Mouse (Mus musculus) MEL (cell line): Measurements from ENCODE around the gene Zfp609. TPM values are rescaled to one million over a fixed set of nuclear protein-coding genes. Genes with fewer than 3 reads are reported as not detected.

Experiments
- DNase-seq: peaks from one replicate; pipeline ENCODE4 v3.0.0; 2011; ENCODE audit warnings: low read depth, low spot score
- H3K27ac ChIP-seq: 2 replicates; pipeline ENCODE4 v1.5.1; 2012; ENCODE audit warnings: low read depth, mild to moderate bottlenecking, control low read depth, low read length, moderate library complexity; ENCODE audit not compliant: control insufficient read depth
- H3K27me3 ChIP-seq, 2 experiments: fragments of 150-350 bp in 1 of 2; sonication (generic) in 1 of 2; 2 replicates each; pipeline ENCODE4 v1.6.1; 2012; ENCODE audit warnings: low read length in 2 of 2, mild to moderate bottlenecking in 2 of 2, improper control_type of control experiment in 1 of 2, moderate library complexity in 1 of 2; ENCODE audit not compliant: insufficient read depth in 2 of 2, control insufficient read depth in 1 of 2
- H3K36me3 ChIP-seq, 2 experiments: 2 replicates each; pipeline ENCODE4 v1.6.1; 2012 to 2014; ENCODE audit warnings: low read length in 2 of 2, improper control_type of control experiment in 1 of 2, inconsistent platforms in 1 of 2, mild to moderate bottlenecking in 1 of 2; ENCODE audit not compliant: insufficient read depth in 2 of 2, control insufficient read depth in 1 of 2
- H3K4me1 ChIP-seq, 2 experiments: fragments of 150-350 bp in 1 of 2; sonication (generic) in 1 of 2; 2 replicates each; pipeline ENCODE4 v1.6.1; 2012; ENCODE audit warnings: low read length in 2 of 2, improper control_type of control experiment in 1 of 2, mild to moderate bottlenecking in 1 of 2; ENCODE audit not compliant: insufficient read depth in 2 of 2, control insufficient read depth in 1 of 2
- H3K4me3 ChIP-seq, 2 experiments: fragments of 150-350 bp in 1 of 2; sonication (generic) in 1 of 2; 2 replicates each; pipeline ENCODE4 v1.5.1; 2012; ENCODE audit warnings: low read depth in 2 of 2, low read length in 2 of 2, mild to moderate bottlenecking in 2 of 2, moderate library complexity in 2 of 2, control low read depth in 1 of 2, improper control_type of control experiment in 1 of 2; ENCODE audit not compliant: control insufficient read depth in 1 of 2, insufficient read depth in 1 of 2
- H3K79me2 ChIP-seq: 2 replicates; pipeline ENCODE4 v1.6.1; 2012; ENCODE audit warnings: mild to moderate bottlenecking, low read length, moderate library complexity; ENCODE audit not compliant: control insufficient read depth, poor library complexity, insufficient read depth
- H3K9ac ChIP-seq: 2 replicates; pipeline ENCODE4 v1.6.1; 2012; ENCODE audit warnings: low read depth, mild to moderate bottlenecking, control low read depth, low read length, moderate library complexity; ENCODE audit not compliant: control insufficient read depth, poor library complexity, severe bottlenecking
- H3K9me3 ChIP-seq: fragments of 150-350 bp; sonication (generic); replicated peaks from 2 replicates; pipeline ENCODE4 v1.6.1; 2012; ENCODE audit warnings: mild to moderate bottlenecking, low read length, improper control_type of control experiment, moderate library complexity; ENCODE audit not compliant: insufficient read depth
- CTCF ChIP-seq, 3 experiments: IDR thresholded peaks in 2 of 3; conservative IDR thresholded peaks in 1 of 3; 2 replicates each; pipeline ENCODE4 v1.5.1; 2011 to 2012; ENCODE audit warnings: low read length in 3 of 3, low read depth in 2 of 3, mild to moderate bottlenecking in 2 of 3, improper control_type of control experiment in 1 of 3, inconsistent platforms in 1 of 3, mixed read lengths in 1 of 3, moderate library complexity in 1 of 3; ENCODE audit not compliant: control insufficient read depth in 1 of 3, insufficient read depth in 1 of 3, poor library complexity in 1 of 3, severe bottlenecking in 1 of 3
- E2F4 ChIP-seq: IDR thresholded peaks from 2 replicates; pipeline ENCODE4 v1.6.1; 2011; ENCODE audit warnings: low read depth, low read length, improper control_type of control experiment, borderline replicate concordance
- EP300 ChIP-seq, 2 experiments: IDR thresholded peaks; 2 replicates each; pipeline ENCODE4 v1.6.1; 2011; ENCODE audit warnings: improper control_type of control experiment in 2 of 2, low read length in 2 of 2, low read depth in 1 of 2, mild to moderate bottlenecking in 1 of 2
- HCFC1 ChIP-seq: IDR thresholded peaks from 2 replicates; pipeline ENCODE4 v1.6.1; 2012; ENCODE audit warnings: low read depth, mild to moderate bottlenecking, inconsistent platforms, low read length, improper control_type of control experiment, moderate library complexity
- JUND ChIP-seq: IDR thresholded peaks from 2 replicates; pipeline ENCODE4 v1.6.1; 2011; ENCODE audit warnings: low read depth, mild to moderate bottlenecking, improper control_type of control experiment, low read length
- KAT2A ChIP-seq: conservative IDR thresholded peaks from 2 replicates; pipeline ENCODE4 v1.6.1; 2012; ENCODE audit warnings: low read depth, low read length, improper control_type of control experiment, inconsistent platforms
- MXI1 ChIP-seq: IDR thresholded peaks from 2 replicates; pipeline ENCODE4 v1.6.1; 2011; ENCODE audit warnings: mild to moderate bottlenecking, low read depth, low read length, improper control_type of control experiment
- MYC ChIP-seq: IDR thresholded peaks from 2 replicates; pipeline ENCODE4 v1.6.1; 2011; ENCODE audit warnings: low read depth, mild to moderate bottlenecking, low read length, improper control_type of control experiment, moderate library complexity
- NRF1 ChIP-seq: IDR thresholded peaks from 2 replicates; pipeline ENCODE4 v1.6.1; 2014; ENCODE audit warnings: low read depth, mild to moderate bottlenecking, inconsistent platforms, low read length, improper control_type of control experiment, moderate library complexity; ENCODE audit not compliant: poor library complexity, insufficient read depth, severe bottlenecking
- POLR2AphosphoS5 ChIP-seq: IDR thresholded peaks from 2 replicates; pipeline ENCODE4 v1.6.1; 2012; ENCODE audit warnings: low read depth, borderline replicate concordance, mild to moderate bottlenecking, inconsistent platforms, low read length, moderate library complexity, mixed read lengths
- RAD21 ChIP-seq: IDR thresholded peaks from 2 replicates; pipeline ENCODE4 v1.6.1; 2011; ENCODE audit warnings: mild to moderate bottlenecking, low read depth, low read length, improper control_type of control experiment
- RCOR1 ChIP-seq: IDR thresholded peaks from 2 replicates; pipeline ENCODE4 v1.6.1; 2012; ENCODE audit warnings: low read depth, mild to moderate bottlenecking, inconsistent platforms, low read length, improper control_type of control experiment
- SIN3A ChIP-seq: IDR thresholded peaks from 2 replicates; pipeline ENCODE4 v1.6.1; 2012; ENCODE audit warnings: low read length, improper control_type of control experiment, inconsistent platforms
- SMC3 ChIP-seq: IDR thresholded peaks from 2 replicates; pipeline ENCODE4 v1.6.1; 2011; ENCODE audit warnings: low read depth, low read length, improper control_type of control experiment
- TBP ChIP-seq: IDR thresholded peaks from 2 replicates; pipeline ENCODE4 v1.8.0; 2011; ENCODE audit warnings: low read depth, low read length, improper control_type of control experiment
- USF1 ChIP-seq: IDR thresholded peaks from 2 replicates; pipeline ENCODE4 v1.6.1; 2014; ENCODE audit warnings: low read depth, mild to moderate bottlenecking, inconsistent platforms, low read length, improper control_type of control experiment, moderate library complexity
- ZC3H11A ChIP-seq: IDR thresholded peaks from 2 replicates; pipeline ENCODE4 v1.6.1; 2012; ENCODE audit warnings: low read depth, mild to moderate bottlenecking, inconsistent platforms, low read length, improper control_type of control experiment
- ZMIZ1 ChIP-seq: IDR thresholded peaks from 2 replicates; pipeline ENCODE4 v1.6.1; 2012; ENCODE audit warnings: low read depth, mild to moderate bottlenecking, inconsistent platforms, low read length, improper control_type of control experiment, moderate library complexity
- polyA plus RNA-seq, 2 experiments: library from polyadenylated mRNA; stranded (reverse) in 1 of 2; unstranded in 1 of 2; fragments of >175 nt in 1 of 2; fragments of >200 nt in 1 of 2; gene quantifications; 2 replicates each; pipeline versions ENCODE4 v1.2.1 to v1.2.4; 2012; ENCODE audit warnings: low replicate concordance in 2 of 2, low read depth in 1 of 2; ENCODE audit not compliant: insufficient read length in 2 of 2, insufficient read depth in 1 of 2, missing spikeins in 1 of 2
- total RNA-seq: library from RNA; depleted of rRNA; stranded (reverse); fragments of 300-350 nt; gene quantifications from 2 replicates; pipeline ENCODE4 v1.2.3, GENCODE M21; 2012

The Zfp609 gene
- total and polyA plus RNA-seq, 3 experiments = 2.9 to 26.5 TPM; not detected in 1

GRCm38 (mm10) chr9:65755164-65755563 is 72.2 kb downstream of the Zfp609 start:
- H3K9ac ChIP-seq = no peak overlapping the region
- no peaks in the 10 kb centered on the region for H3K27me3 ChIP-seq
- H3K36me3 ChIP-seq = peaks cover 0 to 7% of the 10 kb centered on the region in 2 experiments; a peak in 3 of 4 replicates
- TF ChIP-seq SIN3A = no peak
- TF ChIP-seq E2F4 = no peak
- peak; percentile 30 for TF ChIP-seq SMC3
- TF ChIP-seq CTCF (IDR thresholded peaks at IDR 0.05 in 2 of 3, conservative IDR thresholded peaks at IDR 0.05 in 1 of 3; ENCODE audit: control insufficient read depth in 1 of 3, insufficient read depth in 1 of 3, low read depth in 2 of 3, low read length in 3 of 3, poor library complexity in 1 of 3, severe bottlenecking in 1 of 3) = peak in 1 of 3 experiments; percentile 31; a peak in 2 of 6 replicates
- TF ChIP-seq ZMIZ1 = no peak
- no peak for TF ChIP-seq MYC
- peak; percentile 7 for TF ChIP-seq RAD21
- H3K4me3 ChIP-seq = no peak overlapping the region
- H3K79me2 ChIP-seq = peaks cover 13% of the 10 kb centered on the region; the same call in 1 of the 2 replicates
- H3K9me3 ChIP-seq = no peaks in the 10 kb centered on the region
- 0 out of 4 replicates have a peak, but pooled peaks cover 0 to 4% of the 10 kb centered on the region in 2 experiments for H3K4me1 ChIP-seq
- no peak for DNase-seq
- H3K27ac ChIP-seq = no peak overlapping the region

GRCm38 (mm10) chr9:65752632-65753031 is 74.7 kb downstream of the Zfp609 start:
- no peak for TF ChIP-seq RCOR1
- no peak for TF ChIP-seq USF1
- no peak for TF ChIP-seq HCFC1
- no peak for TF ChIP-seq E2F4
- peak; percentile 66 for TF ChIP-seq ZC3H11A
- peak; percentile 65 for TF ChIP-seq RAD21
- no peak for TF ChIP-seq MXI1
- TF ChIP-seq ZMIZ1 = no peak
- no peak for TF ChIP-seq EP300 (IDR thresholded peaks at IDR 0.05; ENCODE audit: low read depth in 1 of 2, low read length in 2 of 2)
- TF ChIP-seq TBP = no peak
- no peak for TF ChIP-seq KAT2A
- TF ChIP-seq JUND = no peak
- TF ChIP-seq NRF1 = no peak
- peak; percentile 40 to 70 (median 61); a peak in 5 of 6 replicates for TF ChIP-seq CTCF (IDR thresholded peaks at IDR 0.05 in 2 of 3, conservative IDR thresholded peaks at IDR 0.05 in 1 of 3; ENCODE audit: control insufficient read depth in 1 of 3, insufficient read depth in 1 of 3, low read depth in 2 of 3, low read length in 3 of 3, poor library complexity in 1 of 3, severe bottlenecking in 1 of 3)
- no peak for TF ChIP-seq POLR2AphosphoS5
- TF ChIP-seq SMC3 = peak; percentile 66
- Histone ChIP-seq H3K9me3 (no peaks in the 10 kb centered on the region), H3K27ac (no peak overlapping the region), H3K4me3 (no peak overlapping the region), H3K27me3 (no peaks in the 10 kb centered on the region), H3K36me3 (peaks cover 0 to under 1% of the 10 kb centered on the region in 2 experiments; a peak in 3 of 4 replicates), H3K79me2 (peaks cover 11% of the 10 kb centered on the region; the same call in 1 of the 2 replicates), H3K4me1 (0 out of 4 replicates have a peak, but pooled peaks cover 0 to under 1% of the 10 kb centered on the region in 2 experiments), H3K9ac (no peak overlapping the region)
- peak; percentile 64 for DNase-seq
